Mouse (Mus musculus): ENCODE data around the gene Ssmem1.

DNA sequence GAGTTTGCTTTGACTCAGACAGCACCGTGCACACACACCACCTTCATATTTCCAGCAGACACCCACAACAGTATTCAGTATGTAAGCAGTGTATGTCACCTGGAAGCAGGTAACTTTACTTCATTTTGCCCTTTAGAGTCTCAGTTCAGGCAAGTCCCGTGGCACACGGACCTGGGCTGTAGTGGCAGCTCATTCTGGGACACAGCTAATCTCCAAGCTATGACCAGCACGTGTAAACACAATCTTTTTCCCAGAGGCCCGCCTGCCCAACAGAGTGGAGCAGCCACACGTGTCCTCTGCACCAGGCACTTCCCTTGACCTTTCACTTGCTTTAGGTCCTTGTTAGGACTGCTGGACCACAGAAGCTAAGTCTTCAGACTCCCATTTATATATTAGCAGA lies 23.1 kb upstream of the Ssmem1 start:
- TF ChIP-seq CTCF (IDR thresholded peaks at IDR 0.05; ENCODE audit: low read depth): no peak
- no peak for TF ChIP-seq EP300 (IDR thresholded peaks at IDR 0.05; ENCODE audit: low read depth)

All from liver, embryonic 14.5 days (tissue).